Mouse (Mus musculus): ENCODE results near the gene 1700025B11Rik. TPM values are rescaled to one million over a fixed set of nuclear protein-coding genes. Genes with fewer than 3 reads are reported as not detected.
"Not testable (repeated sequence)": the region's sequence is repeated elsewhere in the genome, so short reads cannot be mapped to it uniquely, and the experiment has no call there.

1700025B11Rik gene
- polyA plus RNA-seq, 1 experiment from 2014 or later: not detected

- ATAC-seq: no peak
- H3K9ac ChIP-seq (replicated peaks; ENCODE audit: low read depth): no peak overlapping the region
Measured at GRCm38 (mm10) chr15:77588981-77589380, 27.3 kb upstream of the 1700025B11Rik start.

DNA sequence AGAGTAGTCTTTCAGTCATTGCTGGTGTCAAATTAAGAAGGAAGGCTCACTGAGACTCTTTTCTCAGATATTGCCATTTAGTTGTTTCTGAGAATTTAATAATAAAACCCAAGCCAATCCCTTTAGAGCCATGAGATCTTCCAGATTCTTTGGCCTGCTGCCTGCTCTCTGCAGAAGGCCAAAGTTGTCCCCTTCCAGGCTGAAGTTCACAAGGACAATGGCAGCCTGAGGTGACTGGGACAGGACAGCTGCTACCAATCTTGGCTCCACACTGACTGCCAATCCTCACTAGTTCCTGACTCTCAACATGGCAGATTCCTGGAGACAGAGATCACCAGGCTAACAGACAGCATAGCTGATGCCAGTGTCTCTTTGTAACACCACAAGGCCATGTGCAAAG lies 25.3 kb upstream of the 1700025B11Rik start:
- no peak overlapping the region for H3K4me2 ChIP-seq (replicated peaks; ENCODE audit: low read depth, low read length)
- DNase-seq (ENCODE audit: low spot score) (no peak), ATAC-seq (no peak)
- no peak overlapping the region for H3K27ac ChIP-seq (ENCODE audit: low read length)
- TF ChIP-seq EP300 (IDR thresholded peaks at IDR 0.05) (no peak), CTCF (IDR thresholded peaks at IDR 0.05) (no peak)
- no peak overlapping the region for H3K4me3 ChIP-seq (ENCODE audit: low read depth, low read length)
- H3K36me3 ChIP-seq (ENCODE audit: insufficient read depth, low read length): no peaks in the 10 kb centered on the region
- H3K4me1 ChIP-seq (ENCODE audit: insufficient read depth, low read depth, low read length): no peaks in the 10 kb centered on the region
- no peaks in the 10 kb centered on the region for H3K9me3 ChIP-seq (ENCODE audit: low read length)
- H3K27me3 ChIP-seq (replicated peaks; ENCODE audit: insufficient read depth, low read length): no peaks in the 10 kb centered on the region
- H3K9ac ChIP-seq (replicated peaks; ENCODE audit: low read depth): no peak overlapping the region

More at GRCm38 (mm10) chr15:77588981-77589380, 27.3 kb upstream of the 1700025B11Rik start:
- TF ChIP-seq EP300 (IDR thresholded peaks at IDR 0.05): no peak
- Histone ChIP-seq H3K9me3 (ENCODE audit: low read length) (no peaks in the 10 kb centered on the region), H3K4me3 (ENCODE audit: low read depth, low read length) (no peak overlapping the region), H3K27me3 (replicated peaks; ENCODE audit: insufficient read depth, low read length) (no peaks in the 10 kb centered on the region), H3K4me2 (replicated peaks; ENCODE audit: low read depth, low read length) (no peak overlapping the region), H3K27ac (ENCODE audit: low read length) (no peak overlapping the region), H3K36me3 (ENCODE audit: insufficient read depth, low read length) (no peaks in the 10 kb centered on the region), H3K4me1 (ENCODE audit: insufficient read depth, low read depth, low read length) (no peaks in the 10 kb centered on the region)
- DNase-seq (ENCODE audit: low spot score): no peak

DNA sequence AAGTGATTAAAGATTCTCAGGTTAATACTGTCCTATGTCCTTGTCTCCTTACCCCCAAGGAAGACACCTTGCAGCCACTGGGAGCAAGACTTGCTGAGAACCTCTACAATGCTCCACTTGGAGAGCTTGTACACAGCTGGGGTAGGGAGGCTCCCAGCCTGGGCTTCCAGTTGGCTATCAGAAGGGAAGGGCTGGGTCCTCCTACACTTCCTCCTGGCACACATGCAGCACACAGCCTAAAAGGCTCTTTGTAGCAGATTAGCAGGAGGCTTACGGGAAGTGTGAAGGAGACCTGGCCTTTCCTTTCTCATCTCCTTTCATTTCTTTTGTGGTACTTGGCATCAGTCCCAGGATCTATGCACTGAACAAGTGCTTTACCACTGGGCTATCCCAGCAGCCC lies 20.0 kb upstream of the 1700025B11Rik start:
- Histone ChIP-seq H3K9me3 (ENCODE audit: low read length) (no peaks in the 10 kb centered on the region), H3K9ac (replicated peaks; ENCODE audit: low read depth) (no peak overlapping the region), H3K4me1 (ENCODE audit: insufficient read depth, low read depth, low read length) (no peaks in the 10 kb centered on the region), H3K27me3 (replicated peaks; ENCODE audit: insufficient read depth, low read length) (no peaks in the 10 kb centered on the region), H3K4me3 (ENCODE audit: low read depth, low read length) (no peak overlapping the region), H3K4me2 (replicated peaks; ENCODE audit: low read depth, low read length) (no peak overlapping the region), H3K36me3 (ENCODE audit: insufficient read depth, low read length) (no peaks in the 10 kb centered on the region), H3K27ac (ENCODE audit: low read length) (no peak overlapping the region)
- DNase-seq (ENCODE audit: low spot score) (peak; percentile 72), ATAC-seq (peak; percentile 91)
- 15% methylated on average over 1 of the region's 1 CpGs for WGBS
- TF ChIP-seq CTCF (IDR thresholded peaks at IDR 0.05) (no peak), EP300 (IDR thresholded peaks at IDR 0.05) (peak; percentile 66)

DNA sequence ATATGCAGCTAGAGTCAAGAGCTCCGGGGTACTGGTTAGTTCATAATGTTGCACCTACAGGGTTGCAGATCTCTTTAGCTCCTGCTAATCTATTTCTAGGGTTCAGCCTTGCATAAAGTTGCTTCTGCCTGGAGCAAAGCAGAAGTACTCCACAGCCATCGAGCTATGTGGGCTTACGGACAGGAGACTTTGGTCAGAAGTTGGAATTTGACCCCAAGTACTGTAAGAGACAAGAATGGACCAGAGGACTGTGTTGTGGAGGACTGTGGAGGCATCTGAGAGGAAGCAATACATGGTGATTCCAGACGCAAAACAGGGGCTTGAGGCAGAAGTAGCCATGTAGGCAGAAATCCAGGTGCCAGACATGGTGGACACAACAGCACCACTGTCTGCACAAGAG lies 17.6 kb upstream of the 1700025B11Rik start:
- ATAC-seq: no peak

DNA sequence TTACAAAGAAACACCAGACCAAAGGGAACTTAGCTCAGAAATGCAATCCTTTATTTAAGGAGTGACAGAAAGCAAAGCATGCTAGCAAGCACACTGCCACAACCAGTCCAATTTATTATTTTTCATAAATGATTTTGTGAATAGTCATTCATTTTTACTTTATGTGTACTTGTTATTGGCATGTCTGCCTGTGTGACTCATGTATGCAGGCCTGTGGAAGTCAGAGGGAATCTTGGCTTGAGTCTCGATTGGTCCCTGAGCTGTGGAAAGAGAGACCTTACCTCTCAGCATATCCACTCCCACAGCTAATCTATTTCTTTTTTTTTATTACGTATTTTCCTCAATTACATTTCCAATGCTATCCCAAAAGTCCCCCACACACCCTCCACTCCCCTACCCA lies 17.1 kb upstream of the 1700025B11Rik start:
- Histone ChIP-seq H3K9ac (replicated peaks; ENCODE audit: low read depth) (no peak overlapping the region), H3K27ac (ENCODE audit: low read length) (no peak overlapping the region), H3K4me3 (ENCODE audit: low read depth, low read length) (no peak overlapping the region), H3K36me3 (ENCODE audit: insufficient read depth, low read length) (no peaks in the 10 kb centered on the region), H3K4me1 (ENCODE audit: insufficient read depth, low read depth, low read length) (no peaks in the 10 kb centered on the region), H3K9me3 (ENCODE audit: low read length) (no peaks in the 10 kb centered on the region), H3K4me2 (replicated peaks; ENCODE audit: low read depth, low read length) (no peak overlapping the region), H3K27me3 (replicated peaks; ENCODE audit: insufficient read depth, low read length) (no peaks in the 10 kb centered on the region)
- no peak for ATAC-seq
- 92% methylated on average over 2 of the region's 2 CpGs for WGBS
- no peak for TF ChIP-seq EP300 (IDR thresholded peaks at IDR 0.05)
- TF ChIP-seq CTCF (IDR thresholded peaks at IDR 0.05): no peak
- DNase-seq (ENCODE audit: low spot score): no peak

More for the DNA sequence above, 17.6 kb upstream of the 1700025B11Rik start:
- 88% methylated on average over 4 of the region's 4 CpGs for WGBS
- Histone ChIP-seq H3K4me3 (ENCODE audit: low read depth, low read length) (no peak overlapping the region), H3K9ac (replicated peaks; ENCODE audit: low read depth) (no peak overlapping the region), H3K27me3 (replicated peaks; ENCODE audit: insufficient read depth, low read length) (no peaks in the 10 kb centered on the region), H3K9me3 (ENCODE audit: low read length) (no peaks in the 10 kb centered on the region), H3K27ac (ENCODE audit: low read length) (no peak overlapping the region), H3K4me2 (replicated peaks; ENCODE audit: low read depth, low read length) (no peak overlapping the region), H3K36me3 (ENCODE audit: insufficient read depth, low read length) (no peaks in the 10 kb centered on the region), H3K4me1 (ENCODE audit: insufficient read depth, low read depth, low read length) (no peaks in the 10 kb centered on the region)
- DNase-seq (ENCODE audit: low spot score): no peak
- TF ChIP-seq CTCF (IDR thresholded peaks at IDR 0.05) (no peak), EP300 (IDR thresholded peaks at IDR 0.05) (no peak)

DNA sequence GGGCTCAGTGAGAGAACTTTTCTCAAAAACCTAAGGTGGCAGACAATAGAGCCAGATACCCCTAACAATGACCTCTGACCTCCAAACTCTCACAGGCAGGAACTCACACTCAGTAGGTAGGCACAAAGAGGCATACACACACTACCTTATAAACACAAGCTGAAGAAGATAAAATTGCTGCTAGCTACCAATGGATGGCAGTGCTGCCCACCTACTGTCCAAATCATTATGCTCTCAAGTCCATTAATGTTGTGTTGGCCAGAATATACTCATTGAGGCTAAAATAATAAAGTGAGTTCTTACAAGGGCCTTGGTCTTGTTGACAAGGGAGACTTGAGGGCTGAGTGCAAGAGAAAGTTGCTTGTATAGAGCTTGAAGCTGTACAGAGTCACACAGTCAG lies 1.5 kb upstream of the 1700025B11Rik start:
- peak; percentile 49 for TF ChIP-seq CTCF (IDR thresholded peaks at IDR 0.05)
- TF ChIP-seq EP300 (IDR thresholded peaks at IDR 0.05): no peak
- no peaks in the 10 kb centered on the region for H3K4me1 ChIP-seq (ENCODE audit: insufficient read depth, low read depth, low read length)
- ATAC-seq (no peak), DNase-seq (ENCODE audit: low spot score) (peak; percentile 5)
- H3K4me2 ChIP-seq (replicated peaks; ENCODE audit: low read depth, low read length): no peak overlapping the region
- no peak overlapping the region for H3K4me3 ChIP-seq (ENCODE audit: low read depth, low read length)
- H3K9me3 ChIP-seq (ENCODE audit: low read length): no peaks in the 10 kb centered on the region
- H3K27me3 ChIP-seq (replicated peaks; ENCODE audit: insufficient read depth, low read length): no peaks in the 10 kb centered on the region
- no peak overlapping the region for H3K9ac ChIP-seq (replicated peaks; ENCODE audit: low read depth)
- no peaks in the 10 kb centered on the region for H3K36me3 ChIP-seq (ENCODE audit: insufficient read depth, low read length)
- no peak overlapping the region for H3K27ac ChIP-seq (ENCODE audit: low read length)

- not testable (repeated sequence) for DNase-seq (ENCODE audit: low spot score); H3K4me1 ChIP-seq (ENCODE audit: insufficient read depth, low read depth, low read length); H3K27me3 ChIP-seq (replicated peaks; ENCODE audit: insufficient read depth, low read length); H3K9me3 ChIP-seq (ENCODE audit: low read length); ATAC-seq; H3K4me2 ChIP-seq (replicated peaks; ENCODE audit: low read depth, low read length); H3K4me3 ChIP-seq (ENCODE audit: low read depth, low read length); H3K36me3 ChIP-seq (ENCODE audit: insufficient read depth, low read length); H3K27ac ChIP-seq (ENCODE audit: low read length); H3K9ac ChIP-seq (replicated peaks; ENCODE audit: low read depth)
- WGBS: 15% methylated on average over 1 of the region's 1 CpGs
Measured at GRCm38 (mm10) chr15:77539221-77539620, 22.5 kb downstream of the 1700025B11Rik start.

All from lung, postnatal 0 days (tissue).